Mouse (Mus musculus): ENCODE results near the gene Usp47.

- TF ChIP-seq CTCF (IDR thresholded peaks at IDR 0.05; ENCODE audit: extremely low read depth, insufficient read length, insufficient replicate concordance, low read depth, low read length): no peak
- TF ChIP-seq POLR2A (IDR thresholded peaks at IDR 0.05; ENCODE audit: low read depth, low read length): no peak
Observed at GRCm38 (mm10) chr7:111984530-111984929, 38.8 kb upstream of the Usp47 start.
